Mouse (Mus musculus) adrenal gland, adult 8-10 months (tissue): ENCODE data around the gene Hip1r. TPM values are rescaled to one million over a fixed set of nuclear protein-coding genes. Genes with fewer than 3 reads are reported as not detected.

Experiments used
- DNase-seq: peaks from one replicate; pipeline ENCODE4 v3.0.0; 2022
- total RNA-seq, 4 experiments: library from RNA; stranded (reverse); gene quantifications; 2 replicates each; pipeline ENCODE4 v1.2.4; 2022

The Hip1r gene
- total RNA-seq, 4 experiments from 2014 or later, result 13.2 to 29.8 (median 22.8) TPM

GRCm38 (mm10) chr5:123974179-123974485, 704 bp downstream of the Hip1r start:
- no peak for DNase-seq

DNA sequence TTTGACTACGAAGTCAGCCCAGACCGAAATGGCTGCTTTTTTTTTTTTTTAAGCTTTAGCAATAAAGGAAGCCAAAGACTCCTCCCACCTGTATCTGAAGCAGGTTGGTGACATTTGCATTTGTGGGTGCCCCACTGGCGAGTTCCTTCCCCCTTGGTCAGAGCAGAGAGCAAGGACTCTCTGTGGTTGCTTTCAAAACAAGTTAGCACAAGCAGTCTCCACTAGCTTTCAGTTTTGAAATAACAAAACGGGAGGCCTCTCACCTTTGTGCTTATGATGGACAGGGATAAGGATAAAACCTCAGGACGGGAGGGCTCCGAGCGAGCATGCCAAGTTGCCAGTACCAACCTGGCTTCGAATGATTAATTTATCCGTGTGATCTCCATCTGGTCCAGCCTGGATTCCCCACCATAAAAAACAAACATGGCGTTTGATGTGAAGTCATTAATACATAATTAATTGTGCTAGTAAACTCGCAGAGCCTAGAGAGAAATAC, 1.2 kb downstream of the Hip1r start:
- no peak for DNase-seq

GRCm38 (mm10) chr5:123975668-123976180, 2.3 kb downstream of the Hip1r start:
- no peak for DNase-seq

- DNase-seq, result no peak
These were observed 3.8 kb downstream of the Hip1r start for GRCm38 (mm10) chr5:123977231-123977630.

DNA sequence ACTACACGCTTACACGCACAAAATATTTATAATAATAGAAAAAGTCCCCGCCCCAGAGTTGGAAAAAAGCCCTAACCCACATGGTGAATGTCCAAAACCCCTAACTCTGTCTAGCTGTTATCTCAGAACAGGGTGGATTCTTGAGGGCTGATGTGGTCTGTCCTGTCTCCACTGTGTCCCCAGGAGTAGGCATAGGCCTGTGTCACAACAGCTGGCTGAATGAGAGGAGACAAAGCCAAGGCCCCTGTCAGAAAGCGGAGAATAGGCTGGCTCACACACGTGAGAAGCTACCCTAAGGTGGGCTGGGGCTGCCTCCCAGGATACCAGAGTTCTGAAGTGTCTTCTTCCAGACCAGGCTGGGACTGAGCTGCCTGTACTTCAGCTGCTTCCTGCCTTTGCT, 4.7 kb downstream of the Hip1r start:
- DNase-seq, result no peak

GRCm38 (mm10) chr5:123979221-123979979, 6.0 kb downstream of the Hip1r start:
- no peak for DNase-seq

GRCm38 (mm10) chr5:123979980-123980369, 6.5 kb downstream of the Hip1r start:
- DNase-seq, result no peak

DNA sequence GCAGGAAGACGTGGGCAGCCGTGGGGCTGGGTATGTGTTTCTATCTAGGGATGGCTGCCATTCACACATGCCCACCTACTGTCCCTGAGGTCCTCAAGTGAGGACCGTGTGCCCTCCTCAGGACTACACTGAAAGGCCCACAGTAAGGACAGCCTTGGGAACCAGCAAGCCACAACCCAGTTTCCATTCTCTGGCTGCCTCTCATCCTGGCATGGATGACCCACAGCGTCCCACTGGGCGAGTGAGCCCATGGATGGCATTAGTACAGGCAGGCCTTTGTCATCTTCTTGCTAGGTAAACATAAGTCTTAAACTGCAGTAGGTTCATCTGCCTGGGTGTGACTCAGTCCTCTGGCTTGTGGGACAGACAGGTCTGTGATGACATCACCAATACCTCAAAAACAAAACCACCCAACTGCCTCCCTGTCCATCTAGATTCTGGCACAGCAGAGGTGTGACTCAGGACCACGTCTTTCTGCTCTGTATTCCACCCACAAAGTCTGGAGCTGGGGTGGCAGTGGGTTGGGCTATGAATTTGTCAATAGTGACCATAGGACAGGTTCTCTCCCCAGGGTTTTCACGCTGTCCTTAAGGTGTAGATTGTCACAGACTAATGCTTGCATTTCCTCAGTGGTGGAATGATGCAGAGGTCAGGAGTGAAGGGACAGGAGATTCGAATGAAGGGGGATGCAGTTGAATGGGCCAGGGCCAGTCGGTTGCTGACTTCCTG, 7.3 kb downstream of the Hip1r start:
- DNase-seq, result no peak

- DNase-seq, result no peak
These were observed 7.8 kb downstream of the Hip1r start for GRCm38 (mm10) chr5:123981250-123981554.

- DNase-seq, result no peak
These were observed 9.4 kb downstream of the Hip1r start for GRCm38 (mm10) chr5:123982838-123983237.

GRCm38 (mm10) chr5:123985434-123985833, 12.0 kb downstream of the Hip1r start:
- DNase-seq, result no peak

GRCm38 (mm10) chr5:123986925-123987324, 13.5 kb downstream of the Hip1r start:
- no peak for DNase-seq

DNA sequence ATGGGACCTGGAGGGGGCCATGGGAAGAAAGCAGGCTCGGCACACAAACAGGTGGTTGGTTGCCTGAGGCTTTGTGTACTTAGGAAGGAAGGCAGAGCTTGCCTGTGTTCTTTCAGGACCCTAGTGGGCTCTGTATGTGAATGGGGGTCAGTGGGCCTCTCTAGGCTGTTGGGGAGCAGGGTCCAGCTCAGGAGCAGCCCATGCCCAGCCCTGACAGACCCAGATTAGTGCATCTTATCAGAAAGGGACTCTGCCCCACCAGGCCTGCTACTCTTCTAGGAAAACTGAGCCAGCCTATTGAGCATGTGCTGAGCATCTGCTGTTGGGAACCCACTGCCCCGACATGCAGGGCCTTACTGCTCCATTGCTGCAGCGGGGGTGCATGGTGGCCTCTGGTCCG, 14.1 kb downstream of the Hip1r start:
- no peak for DNase-seq

DNA sequence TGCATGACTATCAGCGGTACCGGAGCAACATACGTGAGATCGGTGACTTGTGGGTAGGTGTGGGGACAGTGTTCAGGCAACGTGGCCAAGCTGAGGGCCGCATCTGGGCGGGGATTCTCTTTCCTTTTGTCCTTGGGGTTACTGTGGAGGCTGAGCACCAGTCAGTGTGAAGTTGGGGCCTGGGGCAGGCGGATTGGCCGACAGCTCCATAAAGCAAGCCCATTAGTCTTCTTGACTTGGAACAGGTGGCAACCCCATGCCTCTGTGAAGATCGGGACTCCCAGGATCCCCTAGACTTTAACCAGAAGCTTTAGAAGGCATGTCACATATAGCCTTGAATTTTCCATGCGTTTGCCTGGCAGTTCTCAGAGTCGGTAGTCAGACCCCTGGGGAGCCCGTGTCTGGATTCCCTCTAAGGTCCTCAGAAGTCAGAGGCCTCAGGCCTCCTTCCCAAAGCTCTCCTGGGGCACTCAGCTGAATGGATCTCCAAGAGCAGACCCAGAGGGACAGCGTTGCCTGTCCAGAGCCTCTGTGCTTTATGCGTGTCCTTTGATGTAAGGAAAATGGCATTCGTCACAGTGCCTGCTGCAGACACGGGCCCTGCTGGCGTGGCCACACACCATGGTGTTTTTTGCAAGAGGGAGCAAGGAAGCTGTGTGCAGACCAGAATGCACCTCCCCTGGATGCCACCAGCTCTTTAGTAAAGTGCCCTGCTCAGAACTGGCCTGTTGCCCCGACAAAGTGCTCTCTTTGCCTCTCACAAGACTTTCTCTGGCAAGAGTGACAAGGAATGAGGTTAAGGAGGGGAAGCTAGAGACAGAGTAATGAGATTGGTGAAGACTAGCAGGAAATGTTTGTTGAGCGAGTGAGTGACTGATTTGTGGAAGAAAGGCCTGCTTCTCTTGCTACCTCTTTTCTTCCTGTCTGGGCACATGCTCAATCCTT, 16.8 kb downstream of the Hip1r start:
- no peak for DNase-seq

DNA sequence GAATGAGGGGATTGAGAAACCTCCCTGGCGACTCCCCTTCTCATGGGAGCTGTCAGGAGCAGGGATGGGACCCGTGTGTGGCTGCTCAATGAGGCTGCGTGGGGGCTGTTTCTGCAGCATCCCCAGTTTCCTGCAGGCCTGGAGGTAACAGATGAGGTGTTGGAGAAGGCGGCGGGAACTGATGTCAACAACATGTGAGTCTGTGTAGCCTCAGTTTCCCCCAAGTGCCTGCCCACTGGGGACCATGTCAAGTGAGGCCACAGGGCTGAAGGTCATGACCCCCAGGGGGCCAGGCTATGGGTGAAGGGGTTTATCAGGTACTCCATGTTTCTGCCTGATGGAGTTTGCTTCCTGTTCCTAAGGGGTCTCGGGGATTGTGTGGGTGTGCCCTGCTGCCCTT, 17.9 kb downstream of the Hip1r start:
- no peak for DNase-seq

DNA sequence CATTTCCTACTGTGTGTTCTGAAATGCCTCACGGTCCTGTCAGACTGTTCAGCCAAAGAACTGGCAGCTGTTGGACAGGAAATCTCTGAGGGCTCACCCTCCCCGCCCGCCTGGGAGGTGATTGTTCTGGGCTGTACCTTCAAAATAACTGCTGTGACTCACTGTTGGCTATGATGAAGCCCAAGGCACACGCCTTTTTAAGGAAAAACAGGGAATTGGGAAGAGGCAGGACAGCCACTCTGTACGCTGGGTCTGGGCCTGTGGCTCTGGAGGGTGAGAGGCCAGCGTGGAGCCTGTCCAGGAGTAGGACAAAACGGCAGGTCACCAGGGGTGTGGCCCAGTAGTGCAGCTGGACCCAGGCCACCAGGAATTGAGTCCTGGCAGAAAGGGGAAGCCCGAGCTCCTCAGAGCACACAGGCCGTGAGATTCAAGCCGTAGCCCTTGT, 18.8 kb downstream of the Hip1r start:
- DNase-seq, result no peak

DNA sequence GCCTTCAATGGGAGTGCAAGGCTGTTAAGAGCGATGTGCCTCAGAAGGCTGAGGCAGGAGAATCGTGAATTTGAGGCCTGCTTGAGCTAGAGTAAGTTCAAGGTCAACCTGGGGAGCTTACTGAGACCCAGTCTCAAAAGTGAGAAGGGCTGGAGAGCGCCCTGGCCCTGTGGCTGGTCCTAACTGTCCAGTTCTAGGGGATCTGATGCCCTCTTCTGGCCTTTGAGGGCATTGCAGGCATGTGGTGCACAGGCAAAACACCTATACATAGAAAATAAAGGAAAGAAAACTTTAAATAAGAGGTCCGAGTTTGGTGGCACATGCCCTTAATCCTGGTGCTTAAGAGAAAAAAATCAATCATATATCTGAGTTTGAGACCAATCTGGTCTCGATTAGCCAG, 19.4 kb downstream of the Hip1r start:
- DNase-seq, result peak; percentile 63

GRCm38 (mm10) chr5:123993263-123994036, 20.0 kb downstream of the Hip1r start:
- DNase-seq, result no peak

DNA sequence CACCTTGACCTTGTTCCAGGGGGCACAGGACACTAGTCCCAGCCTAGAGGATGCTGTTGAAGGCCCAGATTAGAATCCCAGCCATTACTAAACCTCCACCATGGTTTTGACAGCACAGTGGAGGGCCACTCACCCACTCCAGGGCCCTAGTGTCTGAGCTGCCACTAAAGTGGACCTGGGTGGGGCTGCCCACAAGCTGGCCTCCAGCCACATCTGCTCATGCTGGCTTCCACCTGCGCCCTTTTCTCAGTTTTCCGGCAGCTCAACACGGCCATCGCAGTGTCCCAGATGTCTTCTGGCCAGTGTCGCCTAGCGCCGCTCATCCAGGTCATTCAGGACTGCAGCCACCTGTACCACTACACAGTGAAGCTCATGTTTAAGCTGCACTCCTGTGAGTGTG, 21.0 kb downstream of the Hip1r start:
- no peak for DNase-seq

DNA sequence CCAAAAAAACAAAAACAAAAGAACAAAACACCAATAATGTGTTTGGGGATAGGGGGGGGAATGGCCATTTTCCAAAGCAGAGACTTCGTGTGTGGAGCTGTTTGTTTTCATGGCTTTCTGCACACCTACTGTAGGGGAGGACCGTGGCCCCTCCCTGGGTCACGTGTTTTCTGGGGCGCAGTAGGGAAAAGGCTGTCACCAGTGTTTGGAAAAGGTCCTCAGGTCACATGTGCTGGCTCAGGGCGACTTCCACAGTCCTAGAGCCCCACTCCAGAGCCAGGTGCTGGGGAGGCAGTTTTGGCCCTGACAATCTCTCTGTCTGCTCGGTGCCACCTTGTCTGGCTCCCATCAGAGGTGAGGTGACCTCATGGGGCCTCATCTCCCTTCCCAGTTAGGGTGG, 22.0 kb downstream of the Hip1r start:
- no peak for DNase-seq

DNA sequence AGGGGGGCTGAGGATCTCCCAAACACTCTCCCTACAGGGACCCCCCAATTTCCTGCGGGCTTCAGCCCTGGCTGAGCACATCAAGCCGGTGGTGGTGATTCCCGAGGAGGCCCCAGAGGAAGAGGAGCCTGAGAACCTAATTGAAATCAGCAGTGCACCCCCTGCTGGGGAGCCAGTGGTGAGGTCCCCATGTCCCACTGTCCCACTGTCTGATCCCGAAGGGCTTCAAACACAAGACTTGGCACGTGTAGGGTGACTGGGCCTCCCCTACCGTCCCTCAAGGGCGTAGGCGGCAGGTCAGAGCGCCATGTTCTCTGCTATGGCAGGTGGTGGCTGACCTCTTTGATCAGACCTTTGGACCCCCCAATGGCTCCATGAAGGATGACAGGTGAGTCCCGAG, 22.8 kb downstream of the Hip1r start:
- no peak for DNase-seq

GRCm38 (mm10) chr5:123996695-123997094, 23.3 kb downstream of the Hip1r start:
- DNase-seq, result no peak
